Mouse (Mus musculus) neural tube, embryonic 14.5 days (tissue): ENCODE results near the gene Kxd1. TPM values are rescaled to one million over a fixed set of nuclear protein-coding genes. Genes with fewer than 3 reads are reported as not detected.
A peak's percentile ranks its signal among the peaks of the same experiment; 100 is the strongest.

Source experiments
- ATAC-seq: fragments of 200-750 bp; cut with Nextera tagmentation; 2 replicates; pipeline ENCODE4 v1.8.0; 2017; ENCODE audit warnings: low read depth, mild to moderate bottlenecking, moderate TSS enrichment, moderate library complexity
- H3K27ac ChIP-seq: fragments of 300-500 bp; sonication (generic); 2 replicates; pipeline ENCODE4 v1.5.1; 2014; ENCODE audit warnings: low read depth, mild to moderate bottlenecking, control low read depth, low read length, moderate library complexity, mixed read lengths
- H3K27me3 ChIP-seq: fragments of 300-500 bp; sonication (generic); 2 replicates; pipeline ENCODE4 v1.6.1; 2014; ENCODE audit warnings: low read length; ENCODE audit not compliant: control insufficient read depth, insufficient read depth
- H3K36me3 ChIP-seq: fragments of 300-500 bp; sonication (generic); 2 replicates; pipeline ENCODE4 v1.6.1; 2014; ENCODE audit warnings: low read length, mixed read lengths; ENCODE audit not compliant: control insufficient read depth, insufficient read depth
- H3K4me1 ChIP-seq: fragments of 300-500 bp; sonication (generic); 2 replicates; pipeline ENCODE4 v1.6.1; 2014; ENCODE audit warnings: low read length; ENCODE audit not compliant: control insufficient read depth, insufficient read depth
- H3K4me2 ChIP-seq: fragments of 300-500 bp; sonication (generic); 2 replicates; pipeline ENCODE4 v1.6.1; 2014; ENCODE audit warnings: mild to moderate bottlenecking, low read depth, low read length, control low read depth
- H3K4me3 ChIP-seq: fragments of 300-500 bp; sonication (generic); 2 replicates; pipeline ENCODE4 v1.5.1; 2014; ENCODE audit warnings: low read depth, low read length, control low read depth, mixed read lengths
- H3K9ac ChIP-seq: fragments of 300-500 bp; sonication (generic); replicated peaks from 2 replicates; pipeline ENCODE4 v1.6.1; 2014; ENCODE audit warnings: low read depth, mild to moderate bottlenecking, control low read depth, low read length, mixed read lengths
- H3K9me3 ChIP-seq: fragments of 300-500 bp; sonication (generic); 2 replicates; pipeline ENCODE4 v1.6.1; 2016; ENCODE audit warnings: low read length; ENCODE audit not compliant: control insufficient read depth
- WGBS: fragments of 180-500 bp; shearing (Covaris S2); extraction: QIAGEN DNeasy Blood & Tissue Kit; methylation state at CpG from one replicate; pipeline ENCODE4 v1.1.7; 2014; 5-methylcytosine and 5-hydroxymethylcytosine counted together
- polyA plus RNA-seq: library from polyadenylated mRNA; unstranded; fragments of >200 nt; fragmentation: Nextera tagmentation; extraction: Ambion mirVana; gene quantifications from 2 replicates; pipeline ENCODE4 v1.2.1, GENCODE M21; 2014

Kxd1 gene
- polyA plus RNA-seq, 1 experiment from 2014 or later, result 51.9 TPM

DNA sequence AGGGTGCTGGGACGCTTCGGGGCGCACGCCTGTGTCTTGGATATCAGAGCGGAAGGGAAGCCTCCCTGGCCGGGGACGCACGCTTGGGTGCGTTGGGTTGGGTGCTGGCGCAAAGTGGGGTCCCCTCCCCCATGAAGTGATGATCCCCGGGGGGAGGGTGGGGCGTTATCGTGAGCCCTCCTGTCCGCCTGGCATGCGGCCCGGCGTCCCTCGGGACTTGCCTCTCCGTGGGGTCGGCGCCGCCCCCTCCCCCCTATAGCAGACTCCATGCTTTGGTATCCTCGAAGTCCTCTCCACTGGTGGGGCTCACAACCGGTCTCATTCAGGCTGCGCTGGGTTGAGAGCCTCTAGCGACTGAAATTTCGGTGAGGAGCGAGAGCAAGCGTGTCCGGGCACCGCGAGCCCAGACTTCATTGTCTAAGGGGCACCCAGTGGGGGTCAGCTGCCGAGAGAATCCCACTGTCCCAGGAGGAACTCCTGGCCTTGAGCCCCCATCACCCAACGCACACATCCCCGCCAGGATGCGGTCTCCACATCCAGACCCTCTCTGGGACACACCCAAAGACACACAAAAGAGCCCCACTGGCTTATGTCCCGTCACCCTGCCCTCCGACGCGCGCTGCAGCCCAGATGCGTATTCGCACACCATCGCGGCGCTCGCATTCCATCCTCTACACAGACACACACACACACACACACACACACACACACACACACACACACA lies 33.9 kb downstream of the Kxd1 start:
- ATAC-seq, result no peak

DNA sequence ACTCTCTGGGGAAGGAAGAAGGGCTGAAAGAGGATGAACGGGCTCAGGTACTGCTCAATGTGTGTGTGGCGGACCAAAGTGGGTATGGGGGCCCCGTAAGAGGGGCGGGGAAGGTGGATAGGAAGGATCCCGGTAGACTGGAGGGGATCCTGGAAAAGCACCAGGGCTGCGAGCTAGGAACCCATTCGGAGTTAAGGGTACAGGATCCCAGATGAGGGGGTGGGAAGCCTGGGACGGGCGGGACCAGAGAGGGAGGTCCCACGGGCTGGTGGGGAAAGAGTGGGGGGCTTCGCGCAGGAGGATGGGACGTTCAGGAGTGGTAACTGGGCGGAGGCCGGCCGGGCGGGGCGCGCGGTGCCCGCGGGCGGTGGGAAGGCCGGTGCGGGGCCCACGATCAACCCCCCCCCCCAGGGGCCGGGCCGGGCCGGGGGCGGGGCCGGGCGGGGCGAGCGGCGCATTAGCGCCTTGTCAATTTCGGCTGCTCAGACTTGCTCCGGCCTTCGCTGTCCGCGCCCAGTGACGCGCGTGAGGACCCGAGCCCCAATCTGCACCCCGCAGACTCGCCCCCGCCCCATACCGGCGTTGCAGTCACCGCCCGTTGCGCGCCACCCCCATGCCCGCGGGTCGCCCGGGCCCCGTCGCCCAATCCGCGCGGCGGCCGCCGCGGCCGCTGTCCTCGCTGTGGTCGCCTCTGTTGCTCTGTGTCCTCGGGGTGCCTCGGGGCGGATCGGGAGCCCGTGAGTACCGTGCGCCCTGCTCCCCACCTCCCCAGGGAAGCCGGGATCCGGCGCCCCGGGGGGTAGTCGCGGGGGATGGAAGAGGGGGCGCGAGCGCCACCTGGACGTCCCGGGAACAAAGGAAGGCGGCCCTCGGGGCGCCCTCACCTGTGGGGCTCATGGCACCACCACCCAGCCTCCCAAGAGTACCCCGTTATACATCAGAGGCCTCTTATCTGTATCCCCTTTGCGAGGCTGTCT lies 34.8 kb downstream of the Kxd1 start, which contains the start of gene Crlf1:
Crlf1 (plus strand) TSS at position 495 of the 977 bp plus-strand sequence.
- no peak within 1 kb of the TSS for H3K27ac ChIP-seq
- no peaks in the 10 kb centered on the region for H3K36me3 ChIP-seq
- under 1% methylated on average over 78 of the region's 93 CpGs for WGBS
- peak within 1 kb of the TSS; percentile 29; the same call in 1 of the 2 replicates for H3K4me3 ChIP-seq
- peaks cover 88% of the 10 kb centered on the region for H3K27me3 ChIP-seq
- H3K4me2 ChIP-seq, result peak within 1 kb of the TSS; percentile 50
- H3K9ac ChIP-seq, result 0 out of 2 replicates have a peak within 1 kb of the TSS, but pooled peaks have one; percentile 25
- peaks cover 26% of the 10 kb centered on the region for H3K4me1 ChIP-seq
- ATAC-seq, result no peak; the same call in 1 of the 2 replicates
- H3K9me3 ChIP-seq, result no peaks in the 10 kb centered on the region

More for the DNA sequence above, 33.9 kb downstream of the Kxd1 start:
- Histone ChIP-seq H3K4me2 (peak overlapping the region; percentile 50), H3K27me3 (peaks cover 88% of the 10 kb centered on the region), H3K27ac (no peak overlapping the region), H3K4me3 (peak overlapping the region; percentile 29; the same call in 1 of the 2 replicates), H3K9me3 (no peaks in the 10 kb centered on the region), H3K36me3 (no peaks in the 10 kb centered on the region), H3K9ac (0 out of 2 replicates have a peak overlapping the region, but pooled peaks have one; percentile 22), H3K4me1 (peaks cover 20% of the 10 kb centered on the region)
- 1% methylated on average over 47 of the region's 47 CpGs for WGBS

DNA sequence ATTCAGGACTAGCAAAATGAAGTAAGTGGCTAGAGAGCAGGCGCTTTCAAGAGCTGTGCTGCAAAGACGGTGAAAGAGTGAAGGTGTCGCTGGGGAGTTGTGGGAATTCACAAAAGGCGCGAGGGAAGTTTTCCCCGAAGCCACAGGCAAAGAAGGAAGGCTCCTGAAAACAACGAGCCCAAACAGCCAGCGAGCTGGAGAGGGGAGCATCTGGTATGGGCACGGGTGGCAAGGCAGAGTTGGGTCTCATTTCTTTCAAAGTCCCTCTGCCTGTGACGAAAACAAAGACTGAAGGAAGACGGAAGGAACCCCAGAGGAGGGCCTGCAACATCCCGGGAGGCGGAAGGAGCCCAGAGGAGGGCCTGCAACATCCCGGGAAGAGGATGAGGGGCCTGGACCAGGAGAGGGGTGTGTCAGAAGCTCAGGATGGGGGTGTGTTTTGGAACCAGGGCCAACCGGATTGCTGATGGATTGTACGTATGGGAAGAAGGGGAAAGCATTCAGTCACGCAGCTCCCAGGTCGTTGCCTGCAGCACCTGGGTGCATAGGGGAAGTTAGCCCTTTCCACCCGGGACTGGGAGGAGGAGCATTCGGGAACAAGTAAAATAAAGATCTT lies 36.8 kb downstream of the Kxd1 start:
- 2% methylated on average over 20 of the region's 20 CpGs for WGBS
- ATAC-seq, result no peak
- no peak overlapping the region for H3K4me3 ChIP-seq

DNA sequence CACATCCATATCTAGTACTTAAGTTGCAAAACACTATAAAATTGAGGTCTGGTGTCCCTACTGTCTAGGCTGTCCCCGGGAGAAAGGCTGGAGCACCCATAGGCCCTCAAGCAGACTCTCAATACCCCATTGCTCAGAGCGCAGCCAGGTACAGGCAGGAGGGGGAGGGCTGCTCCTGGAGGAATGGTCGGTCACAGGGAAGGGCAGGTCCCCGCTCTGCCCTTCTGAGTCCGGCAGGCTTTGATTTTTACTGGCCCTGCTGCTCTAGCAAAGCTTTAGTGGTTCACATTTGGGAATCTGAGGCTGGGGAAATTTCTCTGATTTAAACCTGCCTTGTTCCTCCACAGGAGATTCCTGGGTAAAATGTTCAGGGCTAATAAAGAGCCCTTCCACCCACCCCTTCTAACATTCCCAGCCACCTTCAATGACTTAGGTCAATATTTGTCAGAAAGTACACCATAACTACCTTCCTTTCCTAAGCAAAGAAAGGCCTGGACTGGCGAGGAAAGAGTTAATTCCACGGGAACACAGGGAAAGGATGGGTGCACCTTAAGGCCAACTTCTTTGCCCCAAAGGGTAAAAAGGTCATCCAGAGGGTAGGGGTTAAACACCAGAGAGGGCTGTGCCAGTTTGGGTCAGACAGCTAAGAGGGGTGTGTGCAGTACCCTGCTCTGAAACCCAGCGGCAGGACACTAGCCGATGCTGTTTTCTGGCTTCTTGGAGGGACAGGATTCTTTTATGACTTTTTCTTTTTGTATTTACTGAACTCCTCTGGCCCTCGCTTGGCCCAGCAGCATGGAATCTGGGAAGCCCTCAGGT lies 37.5 kb downstream of the Kxd1 start:
- Histone ChIP-seq H3K9ac (no peak overlapping the region), H3K27ac (no peak overlapping the region), H3K27me3 (peaks cover 77% of the 10 kb centered on the region), H3K4me1 (peaks cover 37% of the 10 kb centered on the region), H3K36me3 (no peaks in the 10 kb centered on the region), H3K4me2 (no peak overlapping the region), H3K4me3 (no peak overlapping the region), H3K9me3 (no peaks in the 10 kb centered on the region)
- 9% methylated on average over 10 of the region's 10 CpGs for WGBS
- no peak for ATAC-seq

More for the DNA sequence above, 36.8 kb downstream of the Kxd1 start:
- Histone ChIP-seq H3K27me3 (peaks cover 77% of the 10 kb centered on the region), H3K9me3 (no peaks in the 10 kb centered on the region), H3K36me3 (no peaks in the 10 kb centered on the region), H3K4me2 (no peak overlapping the region), H3K4me1 (peaks cover 37% of the 10 kb centered on the region), H3K9ac (no peak overlapping the region), H3K27ac (no peak overlapping the region)

DNA sequence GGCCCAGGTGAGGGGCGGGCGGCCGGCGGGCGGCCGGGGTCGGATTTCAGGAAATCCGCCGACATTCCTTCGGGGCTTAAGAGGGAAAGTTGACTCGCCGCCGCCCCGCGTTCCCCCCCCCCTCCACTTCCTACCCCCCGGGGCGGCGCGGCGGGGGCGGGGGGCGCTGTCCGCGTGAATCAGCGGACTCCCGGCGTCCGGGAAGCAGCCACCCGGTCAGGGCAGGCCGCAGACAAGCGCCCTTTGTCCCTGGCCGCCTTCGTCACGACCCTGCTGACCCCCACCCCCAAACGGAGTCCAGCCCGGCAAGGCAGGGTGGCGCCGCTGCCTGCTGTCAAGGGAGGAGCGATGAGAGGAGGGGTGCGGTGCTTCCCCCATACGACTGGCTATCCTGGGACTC lies 38.2 kb downstream of the Kxd1 start:
- no peak overlapping the region for H3K27ac ChIP-seq
- under 1% methylated on average over 31 of the region's 41 CpGs for WGBS
- H3K4me3 ChIP-seq, result no peak overlapping the region; the same call in 1 of the 2 replicates
- no peaks in the 10 kb centered on the region for H3K36me3 ChIP-seq
- ATAC-seq, result no peak
- H3K9me3 ChIP-seq, result no peaks in the 10 kb centered on the region
- H3K4me2 ChIP-seq, result no peak overlapping the region
- peaks cover 74% of the 10 kb centered on the region for H3K27me3 ChIP-seq
- peaks cover 37% of the 10 kb centered on the region for H3K4me1 ChIP-seq
- no peak overlapping the region for H3K9ac ChIP-seq

DNA sequence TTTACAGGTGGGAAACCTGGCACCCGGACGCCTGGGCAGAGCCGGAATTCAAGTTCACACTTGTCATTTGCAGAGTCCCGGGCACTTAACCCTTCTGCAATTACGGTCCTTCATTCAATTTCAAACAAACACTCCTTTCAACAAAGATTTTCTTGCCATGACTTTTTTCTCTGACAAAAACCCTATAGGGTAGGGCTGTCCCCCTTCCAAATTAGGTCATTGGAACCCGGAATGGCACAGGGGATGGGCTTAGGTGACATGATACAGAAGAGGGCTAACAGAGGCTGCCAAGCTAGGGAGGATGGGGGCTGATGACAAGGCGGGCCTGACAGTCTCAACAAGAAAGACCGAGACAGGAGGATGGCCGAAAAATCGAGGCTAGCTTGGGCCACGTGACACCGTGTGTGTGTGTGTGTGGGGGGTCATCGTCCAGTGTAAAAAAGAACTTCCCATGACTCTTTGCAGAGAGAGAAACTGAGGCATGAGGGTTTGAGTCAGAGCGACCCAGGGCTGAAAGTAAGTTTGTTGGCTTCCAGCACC lies 38.8 kb downstream of the Kxd1 start:
- WGBS, result under 1% methylated on average over 14 of the region's 14 CpGs
- Histone ChIP-seq H3K27ac (no peak overlapping the region), H3K36me3 (peaks cover 4% of the 10 kb centered on the region; the same call in 1 of the 2 replicates), H3K9me3 (no peaks in the 10 kb centered on the region), H3K4me3 (peak overlapping the region; percentile 9; the same call in 1 of the 2 replicates), H3K27me3 (peaks cover 71% of the 10 kb centered on the region), H3K4me1 (peaks cover 35% of the 10 kb centered on the region), H3K4me2 (0 out of 2 replicates have a peak overlapping the region, but pooled peaks have one; percentile 6), H3K9ac (no peak overlapping the region)
- ATAC-seq, result no peak

DNA sequence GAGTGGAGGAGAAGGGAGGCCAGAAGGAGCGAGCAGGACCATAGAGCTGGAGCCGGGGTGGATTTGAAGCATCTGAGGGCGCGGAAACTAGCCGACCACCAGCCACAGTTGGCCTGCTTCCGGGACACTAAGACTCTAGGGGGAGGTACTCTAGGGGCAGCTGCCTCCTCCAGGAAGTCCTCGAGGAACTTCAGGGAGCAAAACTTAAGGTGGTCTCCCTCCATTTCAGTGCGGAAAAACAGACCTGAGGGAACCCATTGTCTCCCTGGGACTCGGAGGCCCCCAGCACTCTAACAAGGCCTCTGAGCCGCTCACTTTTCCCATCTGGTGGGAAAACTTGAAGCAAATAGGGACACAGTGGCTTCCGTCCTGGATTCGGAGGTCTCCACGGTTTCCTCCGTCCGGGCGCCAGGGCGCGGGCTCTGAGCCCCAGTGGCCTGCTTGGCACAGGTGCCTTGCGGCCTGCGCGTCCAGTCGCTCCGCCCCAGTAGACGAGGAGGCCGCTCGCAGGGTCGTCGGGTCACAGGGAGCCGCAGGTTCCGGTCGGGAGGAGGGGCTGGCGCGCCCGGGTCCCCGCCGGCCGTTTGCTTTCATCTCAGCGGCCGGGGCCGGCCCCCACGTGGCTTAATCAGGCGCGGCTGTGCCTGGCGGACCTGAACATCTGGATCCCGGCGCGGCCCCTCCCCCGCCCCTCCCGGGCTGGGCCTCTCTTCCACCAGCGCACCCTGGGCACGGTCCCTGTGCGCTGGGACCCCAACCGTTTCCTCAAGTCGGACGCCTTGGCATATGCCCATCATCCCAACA lies 39.6 kb downstream of the Kxd1 start:
- ATAC-seq, result no peak
- peaks cover 5% of the 10 kb centered on the region; the same call in 1 of the 2 replicates for H3K36me3 ChIP-seq
- H3K27me3 ChIP-seq, result peaks cover 63% of the 10 kb centered on the region
- H3K4me2 ChIP-seq, result peak overlapping the region; percentile 75
- no peaks in the 10 kb centered on the region for H3K9me3 ChIP-seq
- peaks cover 29% of the 10 kb centered on the region for H3K4me1 ChIP-seq
- H3K27ac ChIP-seq, result no peak overlapping the region
- peak overlapping the region; percentile 9; the same call in 1 of the 2 replicates for H3K4me3 ChIP-seq
- no peak overlapping the region for H3K9ac ChIP-seq
- WGBS, result 2% methylated on average over 55 of the region's 55 CpGs
